Comparison of ENCODE assay signal across 14 mouse cellular contexts in genomic region chr9:78971731-78972130, GRCm38 (mm10).
"Had no signal": no experiment of that assay in that cellular context is flagged by ENCODE, and none has a peak within 500 bp of the region (broad histone marks: within the 10 kb centered on the region; RNA-seq: fewer than 3 reads in every experiment).

No protein-coding gene starts in this region.

- H3K4me1 ChIP-seq: limb, embryonic 13.5 days; liver, embryonic 15.5 days; midbrain, embryonic 10.5 days; midbrain, embryonic 15.5 days; neural tube, embryonic 12.5 days had no signal

- H3K27me3 ChIP-seq: limb, embryonic 13.5 days; liver, embryonic 15.5 days; midbrain, embryonic 15.5 days; neural tube, embryonic 12.5 days had no signal

- H3K4me3 ChIP-seq: layer of hippocampus, adult 2 months; limb, embryonic 13.5 days; liver, embryonic 15.5 days; midbrain, embryonic 10.5 days; midbrain, embryonic 15.5 days; neural tube, embryonic 12.5 days had no signal

- DNase-seq: kidney, postnatal 10 days; kidney, postnatal 4 days; left cerebral cortex, postnatal 4 days; lung, embryonic 14.5 days; lung, postnatal 10 days; lung, postnatal 4 days; retina, postnatal 1 day; thymus, postnatal 4 days had no signal

- H3K27ac ChIP-seq: layer of hippocampus, adult 2 months; limb, embryonic 13.5 days; liver, embryonic 15.5 days; midbrain, embryonic 10.5 days; midbrain, embryonic 15.5 days; neural tube, embryonic 12.5 days had no signal
